Mouse (Mus musculus): ENCODE measurements at regions not wholly inside any gene's neighbourhood (a gene's known extent, or its start where the extent isn't known, plus 50 kb on each side); places are given as distances from the start of the nearest gene placed in this dataset.

- DNase-seq (ENCODE audit: low spot score) (no peak), ATAC-seq (ENCODE audit: low FRiP score) (no peak)
- no peak overlapping the region for H3K27ac ChIP-seq (ENCODE audit: low read depth, low read length)
- no peak overlapping the region for H3K4me2 ChIP-seq (replicated peaks; ENCODE audit: low read depth, low read length)
- 92% methylated on average over 4 of the region's 4 CpGs for WGBS
- H3K4me3 ChIP-seq (ENCODE audit: low read depth, low read length): no peak overlapping the region
- H3K27me3 ChIP-seq (ENCODE audit: control insufficient read depth, insufficient read depth, low read length): no peaks in the 10 kb centered on the region
- H3K9me3 ChIP-seq (ENCODE audit: control insufficient read depth, low read length): no peaks in the 10 kb centered on the region
- no peak overlapping the region for H3K9ac ChIP-seq (ENCODE audit: low read depth, low read length)
- no peaks in the 10 kb centered on the region for H3K36me3 ChIP-seq (ENCODE audit: control insufficient read depth, insufficient read depth, low read length)
- H3K4me1 ChIP-seq (replicated peaks; ENCODE audit: control insufficient read depth, insufficient read depth, low read length): no peaks in the 10 kb centered on the region
These were observed 285.0 kb upstream of the Rbms1 start for GRCm38 (mm10) chr2:61247956-61248355.

DNA sequence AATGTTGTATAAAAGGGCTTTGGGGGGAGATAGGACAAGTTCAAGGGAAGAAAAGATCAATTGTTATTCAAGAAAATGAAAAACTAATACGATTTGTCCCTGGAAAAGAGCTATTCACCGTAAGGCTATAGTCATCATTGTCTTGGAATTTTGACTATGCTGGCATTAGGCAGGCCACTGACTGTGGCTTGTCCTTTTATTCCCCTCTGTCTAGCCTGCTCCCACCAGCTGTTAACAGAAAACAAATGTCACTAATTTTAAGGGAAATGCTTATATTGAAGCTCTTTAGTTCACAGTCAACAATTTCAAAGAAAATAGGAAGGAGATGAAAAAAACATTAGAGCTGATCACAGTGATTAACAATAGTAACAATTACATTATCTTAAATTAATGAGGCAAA is 284.3 kb upstream of the Rbms1 start:
- ATAC-seq (ENCODE audit: low FRiP score) (no peak), DNase-seq (ENCODE audit: low spot score) (no peak)
- Histone ChIP-seq H3K4me1 (replicated peaks; ENCODE audit: control insufficient read depth, insufficient read depth, low read length) (no peaks in the 10 kb centered on the region), H3K9ac (ENCODE audit: low read depth, low read length) (no peak overlapping the region), H3K4me2 (replicated peaks; ENCODE audit: low read depth, low read length) (no peak overlapping the region), H3K27me3 (ENCODE audit: control insufficient read depth, insufficient read depth, low read length) (no peaks in the 10 kb centered on the region), H3K4me3 (ENCODE audit: low read depth, low read length) (no peak overlapping the region), H3K9me3 (ENCODE audit: control insufficient read depth, low read length) (no peaks in the 10 kb centered on the region), H3K27ac (ENCODE audit: low read depth, low read length) (no peak overlapping the region), H3K36me3 (ENCODE audit: control insufficient read depth, insufficient read depth, low read length) (no peaks in the 10 kb centered on the region)
- WGBS: 41% methylated on average over 2 of the region's 2 CpGs

DNA sequence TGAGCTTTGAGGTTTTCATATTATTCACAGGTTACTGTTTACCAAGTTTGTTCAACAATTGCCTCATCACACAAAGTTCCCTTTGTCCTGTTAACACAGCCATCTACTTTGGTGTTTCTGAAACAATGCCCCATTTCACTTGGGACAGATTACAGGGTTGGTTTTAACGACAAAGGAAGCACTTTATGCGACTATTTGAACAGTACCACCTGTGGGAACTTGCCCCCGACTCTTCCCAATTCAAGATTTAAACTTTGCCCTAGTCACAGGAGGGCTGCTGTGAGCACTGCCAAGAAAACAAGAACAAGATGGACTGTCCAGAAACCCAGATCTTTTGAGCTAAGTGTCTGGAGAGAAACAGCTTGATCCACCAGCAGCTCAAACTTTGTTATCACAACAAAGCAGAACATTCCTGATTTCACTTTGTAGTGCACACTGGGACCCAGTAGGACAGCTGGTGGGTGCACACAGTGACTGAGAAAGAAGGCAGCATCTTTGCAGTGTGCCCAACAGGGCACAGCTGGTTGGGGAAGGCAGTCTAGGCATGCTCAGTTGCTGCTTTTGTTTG is 283.8 kb upstream of the Rbms1 start:
- no peaks in the 10 kb centered on the region for H3K9me3 ChIP-seq (ENCODE audit: control insufficient read depth, low read length)
- H3K27ac ChIP-seq (ENCODE audit: low read depth, low read length): no peak overlapping the region
- H3K4me3 ChIP-seq (ENCODE audit: low read depth, low read length): no peak overlapping the region
- H3K4me1 ChIP-seq (replicated peaks; ENCODE audit: control insufficient read depth, insufficient read depth, low read length): no peaks in the 10 kb centered on the region
- H3K27me3 ChIP-seq (ENCODE audit: control insufficient read depth, insufficient read depth, low read length): no peaks in the 10 kb centered on the region
- 6% methylated on average over 3 of the region's 3 CpGs for WGBS
- no peak overlapping the region for H3K9ac ChIP-seq (ENCODE audit: low read depth, low read length)
- ATAC-seq (ENCODE audit: low FRiP score) (no peak), DNase-seq (ENCODE audit: low spot score) (peak; percentile 11)
- H3K4me2 ChIP-seq (replicated peaks; ENCODE audit: low read depth, low read length): no peak overlapping the region
- H3K36me3 ChIP-seq (ENCODE audit: control insufficient read depth, insufficient read depth, low read length): no peaks in the 10 kb centered on the region

- no peaks in the 10 kb centered on the region for H3K9me3 ChIP-seq (ENCODE audit: control insufficient read depth, low read length)
- H3K4me2 ChIP-seq (replicated peaks; ENCODE audit: low read depth, low read length): no peak overlapping the region
- no peaks in the 10 kb centered on the region for H3K36me3 ChIP-seq (ENCODE audit: control insufficient read depth, insufficient read depth, low read length)
- WGBS: 83% methylated on average over 7 of the region's 7 CpGs
- no peak overlapping the region for H3K27ac ChIP-seq (ENCODE audit: low read depth, low read length)
- DNase-seq (ENCODE audit: low spot score) (no peak), ATAC-seq (ENCODE audit: low FRiP score) (no peak)
- H3K27me3 ChIP-seq (ENCODE audit: control insufficient read depth, insufficient read depth, low read length): no peaks in the 10 kb centered on the region
- no peaks in the 10 kb centered on the region for H3K4me1 ChIP-seq (replicated peaks; ENCODE audit: control insufficient read depth, insufficient read depth, low read length)
- no peak overlapping the region for H3K4me3 ChIP-seq (ENCODE audit: low read depth, low read length)
- no peak overlapping the region for H3K9ac ChIP-seq (ENCODE audit: low read depth, low read length)
These were observed 282.5 kb upstream of the Rbms1 start for GRCm38 (mm10) chr2:61245526-61245925.

DNA sequence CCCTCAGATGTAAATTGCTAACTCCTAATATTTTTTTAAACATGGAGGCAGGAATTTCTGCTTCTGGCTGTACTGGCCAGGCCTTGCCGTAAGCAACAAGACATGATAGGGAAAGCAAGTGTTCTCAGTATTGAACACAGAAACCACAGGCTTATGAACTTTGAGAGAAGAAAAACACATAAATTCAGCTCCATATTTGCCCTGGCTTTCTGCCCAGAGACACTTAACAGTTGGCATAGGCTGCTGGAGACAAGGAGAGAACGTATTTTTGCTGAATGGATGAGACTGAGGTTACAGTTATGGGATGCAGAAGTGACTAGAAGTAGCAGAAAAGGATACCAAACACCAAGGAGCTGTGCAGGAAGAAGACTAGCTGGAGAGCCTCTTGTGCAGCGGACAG is 258.7 kb upstream of the Rbms1 start:
- H3K9me3 ChIP-seq (ENCODE audit: control insufficient read depth, low read length): no peaks in the 10 kb centered on the region
- H3K4me3 ChIP-seq (ENCODE audit: low read depth, low read length): no peak overlapping the region
- H3K27me3 ChIP-seq (ENCODE audit: control insufficient read depth, insufficient read depth, low read length): no peaks in the 10 kb centered on the region
- no peak for DNase-seq (ENCODE audit: low spot score)
- H3K36me3 ChIP-seq (ENCODE audit: control insufficient read depth, insufficient read depth, low read length): no peaks in the 10 kb centered on the region
- no peak for ATAC-seq (ENCODE audit: low FRiP score)
- H3K27ac ChIP-seq (ENCODE audit: low read depth, low read length): no peak overlapping the region
- H3K9ac ChIP-seq (ENCODE audit: low read depth, low read length): no peak overlapping the region
- no peak overlapping the region for H3K4me2 ChIP-seq (replicated peaks; ENCODE audit: low read depth, low read length)
- H3K4me1 ChIP-seq (replicated peaks; ENCODE audit: control insufficient read depth, insufficient read depth, low read length): no peaks in the 10 kb centered on the region
- WGBS: 95% methylated on average over 3 of the region's 3 CpGs

DNA sequence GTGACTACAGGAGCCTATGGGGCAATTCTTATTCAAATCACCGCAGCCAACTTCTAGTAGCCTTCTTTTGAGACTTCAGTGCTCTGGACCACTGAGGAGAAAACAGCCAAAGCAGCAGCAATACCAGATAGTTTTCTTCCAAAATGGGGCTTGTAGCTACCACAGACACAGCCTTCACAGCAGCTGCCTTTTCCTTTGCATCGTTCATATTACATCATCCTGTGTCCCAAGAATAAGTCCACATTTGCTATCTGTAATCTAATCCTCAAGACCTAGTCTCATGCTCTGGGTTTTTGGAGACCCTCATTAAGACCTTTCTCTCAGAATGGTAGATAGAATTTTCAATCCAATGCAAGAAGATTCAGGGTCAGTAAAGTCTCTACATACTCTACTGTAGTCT is 258.2 kb upstream of the Rbms1 start:
- Histone ChIP-seq H3K36me3 (ENCODE audit: control insufficient read depth, insufficient read depth, low read length) (no peaks in the 10 kb centered on the region), H3K27ac (ENCODE audit: low read depth, low read length) (no peak overlapping the region), H3K9ac (ENCODE audit: low read depth, low read length) (no peak overlapping the region), H3K4me3 (ENCODE audit: low read depth, low read length) (no peak overlapping the region), H3K4me1 (replicated peaks; ENCODE audit: control insufficient read depth, insufficient read depth, low read length) (no peaks in the 10 kb centered on the region), H3K4me2 (replicated peaks; ENCODE audit: low read depth, low read length) (no peak overlapping the region), H3K27me3 (ENCODE audit: control insufficient read depth, insufficient read depth, low read length) (no peaks in the 10 kb centered on the region), H3K9me3 (ENCODE audit: control insufficient read depth, low read length) (no peaks in the 10 kb centered on the region)
- DNase-seq (ENCODE audit: low spot score) (no peak), ATAC-seq (ENCODE audit: low FRiP score) (no peak)
- 88% methylated on average over 2 of the region's 2 CpGs for WGBS

DNA sequence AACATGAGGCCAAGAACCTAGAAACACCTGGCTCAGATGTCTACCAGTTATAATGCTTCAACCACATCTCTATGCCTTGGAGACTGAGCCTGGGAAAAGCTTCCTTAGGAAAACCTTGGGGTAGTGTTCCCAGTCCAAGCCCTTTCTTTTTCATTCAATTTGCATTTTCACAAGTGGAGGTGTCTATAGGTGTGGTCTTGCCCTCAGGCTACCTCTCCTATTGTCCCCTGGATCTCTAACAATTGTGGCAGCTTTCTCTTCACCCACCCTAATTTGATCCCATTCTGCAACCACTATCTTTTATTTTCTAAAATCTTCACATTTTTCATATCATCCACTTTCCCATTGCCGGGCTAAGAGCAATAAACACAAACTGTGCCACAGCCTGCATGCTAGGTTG is 251.0 kb upstream of the Rbms1 start:
- no peak overlapping the region for H3K4me3 ChIP-seq (ENCODE audit: low read depth, low read length)

DNA sequence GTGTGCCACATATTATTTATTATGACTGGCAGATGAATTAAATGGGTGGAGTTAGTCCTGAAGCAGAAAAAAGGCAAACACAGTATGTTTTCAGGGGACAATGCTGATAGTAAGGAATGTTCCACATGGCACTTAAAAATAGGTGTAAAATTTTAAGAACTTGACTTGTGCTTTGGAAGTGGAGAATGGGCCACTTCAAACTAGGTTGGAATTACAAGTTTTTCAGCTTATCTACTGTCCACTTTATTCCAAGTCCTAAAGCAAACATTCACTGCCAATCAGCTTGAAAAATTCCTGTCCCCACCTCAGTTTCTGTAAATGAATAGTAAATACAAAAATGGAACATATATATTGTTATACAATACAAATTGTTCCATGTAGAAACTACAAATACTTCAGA is 238.4 kb upstream of the Rbms1 start:
- Histone ChIP-seq H3K4me3 (ENCODE audit: low read depth, low read length) (no peak overlapping the region), H3K36me3 (ENCODE audit: control insufficient read depth, insufficient read depth, low read length) (no peaks in the 10 kb centered on the region), H3K9me3 (ENCODE audit: control insufficient read depth, low read length) (no peaks in the 10 kb centered on the region), H3K4me2 (replicated peaks; ENCODE audit: low read depth, low read length) (no peak overlapping the region), H3K4me1 (replicated peaks; ENCODE audit: control insufficient read depth, insufficient read depth, low read length) (no peaks in the 10 kb centered on the region), H3K27ac (ENCODE audit: low read depth, low read length) (no peak overlapping the region), H3K27me3 (ENCODE audit: control insufficient read depth, insufficient read depth, low read length) (no peaks in the 10 kb centered on the region), H3K9ac (ENCODE audit: low read depth, low read length) (no peak overlapping the region)
- no peak for ATAC-seq (ENCODE audit: low FRiP score)
- no peak for DNase-seq (ENCODE audit: low spot score)

More for the DNA sequence above, 251.0 kb upstream of the Rbms1 start:
- Histone ChIP-seq H3K27ac (ENCODE audit: low read depth, low read length) (no peak overlapping the region), H3K9me3 (ENCODE audit: control insufficient read depth, low read length) (no peaks in the 10 kb centered on the region), H3K36me3 (ENCODE audit: control insufficient read depth, insufficient read depth, low read length) (no peaks in the 10 kb centered on the region), H3K4me1 (replicated peaks; ENCODE audit: control insufficient read depth, insufficient read depth, low read length) (no peaks in the 10 kb centered on the region), H3K9ac (ENCODE audit: low read depth, low read length) (no peak overlapping the region), H3K4me2 (replicated peaks; ENCODE audit: low read depth, low read length) (no peak overlapping the region), H3K27me3 (ENCODE audit: control insufficient read depth, insufficient read depth, low read length) (no peaks in the 10 kb centered on the region)
- 86% methylated on average over 1 of the region's 1 CpGs for WGBS
- DNase-seq (ENCODE audit: low spot score) (no peak), ATAC-seq (ENCODE audit: low FRiP score) (no peak)

DNA sequence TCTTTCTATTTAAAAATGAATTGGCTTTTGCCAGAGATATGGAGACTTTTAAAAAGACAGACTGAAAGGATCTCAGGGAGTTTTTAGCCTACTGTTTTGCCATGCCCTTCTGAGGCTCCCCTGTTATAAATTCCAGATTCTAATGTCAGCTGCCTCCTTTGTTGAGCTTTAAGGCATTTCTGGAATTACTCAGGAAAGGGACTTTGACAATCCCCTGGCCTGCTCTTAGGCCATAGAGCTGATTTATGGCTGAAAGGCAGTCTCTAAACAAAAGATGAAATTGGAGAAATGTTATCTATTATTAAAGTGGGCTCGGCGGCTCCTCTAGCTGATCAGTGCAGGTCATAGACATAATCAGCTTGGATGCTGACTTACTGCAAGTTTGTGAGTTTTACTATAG is 231.0 kb upstream of the Rbms1 start:
- ATAC-seq (ENCODE audit: low FRiP score): no peak
- WGBS: 53% methylated on average over 2 of the region's 2 CpGs
- H3K27ac ChIP-seq (ENCODE audit: low read depth, low read length): no peak overlapping the region

More for the DNA sequence above, 231.0 kb upstream of the Rbms1 start:
- H3K9me3 ChIP-seq (ENCODE audit: control insufficient read depth, low read length): no peaks in the 10 kb centered on the region
- H3K9ac ChIP-seq (ENCODE audit: low read depth, low read length): no peak overlapping the region
- H3K4me2 ChIP-seq (replicated peaks; ENCODE audit: low read depth, low read length): no peak overlapping the region
- no peaks in the 10 kb centered on the region for H3K4me1 ChIP-seq (replicated peaks; ENCODE audit: control insufficient read depth, insufficient read depth, low read length)
- no peak overlapping the region for H3K4me3 ChIP-seq (ENCODE audit: low read depth, low read length)
- DNase-seq (ENCODE audit: low spot score): no peak
- H3K36me3 ChIP-seq (ENCODE audit: control insufficient read depth, insufficient read depth, low read length): no peaks in the 10 kb centered on the region
- no peaks in the 10 kb centered on the region for H3K27me3 ChIP-seq (ENCODE audit: control insufficient read depth, insufficient read depth, low read length)
